Mouse (Mus musculus) kidney, embryonic 14.5 days (tissue): ENCODE data around the gene Zfp982. TPM values are rescaled to one million over a fixed set of nuclear protein-coding genes. Genes with fewer than 3 reads are reported as not detected.
"Not testable (repeated sequence)": the region's sequence is repeated elsewhere in the genome, so short reads cannot be mapped to it uniquely, and the experiment has no call there.

ENCODE experiments used
- ATAC-seq: fragments of 200-750 bp; cut with Nextera tagmentation; 2 replicates; pipeline ENCODE4 v1.8.0; 2017; ENCODE audit warnings: moderate number of reproducible peaks, mild to moderate bottlenecking, moderate TSS enrichment, moderate library complexity; ENCODE audit not compliant: low FRiP score, low TSS enrichment
- H3K27ac ChIP-seq: fragments of 300-500 bp; sonication (generic); 2 replicates; pipeline ENCODE4 v1.5.1; 2014; ENCODE audit warnings: low read depth, mild to moderate bottlenecking, low read length, moderate library complexity, mixed read lengths
- H3K27me3 ChIP-seq: fragments of 300-500 bp; sonication (generic); 2 replicates; pipeline ENCODE4 v1.6.1; 2014; ENCODE audit warnings: mild to moderate bottlenecking, low read length; ENCODE audit not compliant: control insufficient read depth, insufficient read depth
- H3K36me3 ChIP-seq: fragments of 300-500 bp; sonication (generic); 2 replicates; pipeline ENCODE4 v1.6.1; 2014; ENCODE audit warnings: low read length, mixed read lengths; ENCODE audit not compliant: control insufficient read depth, insufficient read depth
- H3K4me1 ChIP-seq: fragments of 300-500 bp; sonication (generic); 2 replicates; pipeline ENCODE4 v1.6.1; 2014; ENCODE audit warnings: low read length, mixed read lengths; ENCODE audit not compliant: control insufficient read depth, insufficient read depth
- H3K4me2 ChIP-seq: fragments of 300-500 bp; sonication (generic); replicated peaks from 2 replicates; pipeline ENCODE4 v1.6.1; 2014; ENCODE audit warnings: low read depth, mild to moderate bottlenecking, low read length
- H3K4me3 ChIP-seq: fragments of 300-500 bp; sonication (generic); 2 replicates; pipeline ENCODE4 v1.5.1; 2014; ENCODE audit warnings: mild to moderate bottlenecking, low read length
- H3K9ac ChIP-seq: fragments of 300-500 bp; sonication (generic); 2 replicates; pipeline ENCODE4 v1.6.1; 2014; ENCODE audit warnings: low read depth, mild to moderate bottlenecking, low read length, moderate library complexity
- H3K9me3 ChIP-seq: fragments of 300-500 bp; sonication (generic); 2 replicates; pipeline ENCODE4 v1.6.1; 2016; ENCODE audit warnings: low read length; ENCODE audit not compliant: control insufficient read depth
- WGBS: fragments of 180-500 bp; shearing (Covaris S2); extraction: QIAGEN DNeasy Blood & Tissue Kit; methylation state at CpG from one replicate; pipeline ENCODE4 v1.1.7; 2014; 5-methylcytosine and 5-hydroxymethylcytosine counted together
- polyA plus RNA-seq: library from polyadenylated mRNA; unstranded; fragments of >200 nt; fragmentation: Nextera tagmentation; extraction: Ambion mirVana; gene quantifications from 2 replicates; pipeline ENCODE4 v1.2.1, GENCODE M21; 2014

The Zfp982 gene
- polyA plus RNA-seq: 8.6 and 10.7 TPM in 2 replicates

GRCm38 (mm10) chr4:147492117-147492516 lies at the start of gene Zfp982:
Gene Zfp982 (plus strand): TSS chr4:147492417.
- not testable (repeated sequence) for H3K4me1 ChIP-seq, H3K4me3 ChIP-seq, ATAC-seq, H3K4me2 ChIP-seq, H3K27ac ChIP-seq, H3K36me3 ChIP-seq, H3K9ac ChIP-seq, H3K27me3 ChIP-seq
- H3K9me3 ChIP-seq: peaks cover 18% of the 10 kb centered on the region
- WGBS: 86% methylated on average over 7 of the region's 7 CpGs

- Histone ChIP-seq H3K27ac (peak overlapping the region; percentile 51; the same call in 1 of the 2 replicates), H3K4me3 (peak overlapping the region; percentile 49), H3K4me2 (peak overlapping the region; percentile 85), H3K9ac (peak overlapping the region; percentile 81)
- peak; percentile 100 for ATAC-seq
- 9% methylated on average over 45 of the region's 52 CpGs for WGBS
- not testable (repeated sequence) for H3K36me3 ChIP-seq, H3K4me1 ChIP-seq, H3K27me3 ChIP-seq, H3K9me3 ChIP-seq
These were observed 49.3 kb upstream of the Zfp982 start for GRCm38 (mm10) chr4:147442649-147443553.

GRCm38 (mm10) chr4:147443554-147443927 lies 48.7 kb upstream of the Zfp982 start:
- H3K9ac ChIP-seq: peak overlapping the region; percentile 81; the same call in 1 of the 2 replicates
- not testable (repeated sequence) for ATAC-seq, H3K27me3 ChIP-seq, H3K4me1 ChIP-seq, H3K27ac ChIP-seq, H3K36me3 ChIP-seq, H3K9me3 ChIP-seq
- peak overlapping the region; percentile 49 for H3K4me3 ChIP-seq
- peak overlapping the region; percentile 85 for H3K4me2 ChIP-seq
- 41% methylated on average over 8 of the region's 8 CpGs for WGBS

GRCm38 (mm10) chr4:147445371-147445770 lies 46.8 kb upstream of the Zfp982 start:
- not testable (repeated sequence) for H3K4me2 ChIP-seq, H3K4me3 ChIP-seq, H3K36me3 ChIP-seq, H3K9ac ChIP-seq, ATAC-seq, H3K27ac ChIP-seq, H3K27me3 ChIP-seq, H3K4me1 ChIP-seq
- H3K9me3 ChIP-seq: peaks cover 14% of the 10 kb centered on the region

GRCm38 (mm10) chr4:147448358-147448757 lies 43.9 kb upstream of the Zfp982 start:
- Histone ChIP-seq H3K9ac (no peak overlapping the region), H3K9me3 (peaks cover 14% of the 10 kb centered on the region), H3K36me3 (no peaks in the 10 kb centered on the region), H3K4me2 (no peak overlapping the region), H3K27me3 (no peaks in the 10 kb centered on the region), H3K4me1 (no peaks in the 10 kb centered on the region), H3K27ac (no peak overlapping the region), H3K4me3 (no peak overlapping the region)
- 80% methylated on average over 2 of the region's 2 CpGs for WGBS
- no peak for ATAC-seq

- ATAC-seq: no peak
- H3K9me3 ChIP-seq: peaks cover 14% of the 10 kb centered on the region
- no peaks in the 10 kb centered on the region for H3K27me3 ChIP-seq
- WGBS: 44% methylated on average over 13 of the region's 13 CpGs
- no peaks in the 10 kb centered on the region for H3K4me1 ChIP-seq
- H3K36me3 ChIP-seq: no peaks in the 10 kb centered on the region
- no peak overlapping the region for H3K27ac ChIP-seq
- H3K9ac ChIP-seq: peak overlapping the region; percentile 47
- H3K4me2 ChIP-seq: peak overlapping the region; percentile 46
- H3K4me3 ChIP-seq: peak overlapping the region; percentile 42
These were observed 43.1 kb upstream of the Zfp982 start for GRCm38 (mm10) chr4:147449099-147449581.

GRCm38 (mm10) chr4:147449986-147450385 lies 42.2 kb upstream of the Zfp982 start:
- ATAC-seq, H3K36me3 ChIP-seq, H3K27ac ChIP-seq, H3K9ac ChIP-seq, H3K4me1 ChIP-seq, H3K27me3 ChIP-seq: not testable (repeated sequence)
- WGBS: 78% methylated on average over 2 of the region's 2 CpGs
- H3K9me3 ChIP-seq: peaks cover 14% of the 10 kb centered on the region
- H3K4me2 ChIP-seq: peak overlapping the region; percentile 46
- peak overlapping the region; percentile 42; the same call in 1 of the 2 replicates for H3K4me3 ChIP-seq

- ATAC-seq: not testable (repeated sequence)
These were observed 25.0 kb upstream of the Zfp982 start for GRCm38 (mm10) chr4:147467207-147467606.

More at GRCm38 (mm10) chr4:147467207-147467606, 25.0 kb upstream of the Zfp982 start:
- peaks cover 48% of the 10 kb centered on the region for H3K9me3 ChIP-seq
- WGBS: 90% methylated on average over 7 of the region's 7 CpGs
- not testable (repeated sequence) for H3K36me3 ChIP-seq, H3K27ac ChIP-seq, H3K4me3 ChIP-seq, H3K4me1 ChIP-seq, H3K27me3 ChIP-seq, H3K9ac ChIP-seq, H3K4me2 ChIP-seq
